Mouse (Mus musculus) activated CD4-positive, CD25-positive, alpha-beta regulatory T cell (primary cell): ENCODE data around the gene Prr29. TPM values are rescaled to one million over a fixed set of nuclear protein-coding genes. Genes with fewer than 3 reads are reported as not detected.

Experiments
- polyA plus RNA-seq, 2 experiments: library from polyadenylated mRNA; unstranded; fragments of 100-300 nt; shearing (Covaris generic); gene quantifications; one replicate each; pipeline ENCODE4 v1.2.1; 2017

Gene Prr29
- polyA plus RNA-seq, result under 1 TPM; 0.27 to 0.42 TPM

GRCm38 (mm10) chr11:106365366-106365765 lies at the start of gene Prr29:
Gene Prr29 (plus strand): TSS chr11:106365472.

DNA sequence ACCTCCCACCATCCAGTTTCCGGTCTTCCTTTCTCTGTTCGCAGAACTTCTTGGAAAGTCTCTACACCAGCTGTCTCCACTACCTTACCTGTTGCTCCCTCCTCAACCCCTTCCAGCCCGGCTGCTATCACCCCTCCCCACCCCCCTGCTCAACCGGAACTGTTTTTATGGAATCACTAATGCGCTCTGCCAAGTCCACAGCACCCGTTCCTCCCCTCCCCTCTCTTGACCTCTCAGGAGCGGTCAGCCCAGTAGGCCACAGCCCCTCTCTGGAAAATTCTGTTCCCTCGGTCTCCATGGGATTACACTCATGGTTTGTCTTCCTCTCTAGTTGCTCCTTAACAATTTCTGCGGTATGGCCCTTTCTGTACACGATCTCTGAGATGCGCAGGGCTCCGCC lies 12.1 kb upstream of the Prr29 start, which contains the start of gene Scn4a:
TSS of gene Scn4a (minus strand) at position 101 of the 400 bp plus-strand sequence.

DNA sequence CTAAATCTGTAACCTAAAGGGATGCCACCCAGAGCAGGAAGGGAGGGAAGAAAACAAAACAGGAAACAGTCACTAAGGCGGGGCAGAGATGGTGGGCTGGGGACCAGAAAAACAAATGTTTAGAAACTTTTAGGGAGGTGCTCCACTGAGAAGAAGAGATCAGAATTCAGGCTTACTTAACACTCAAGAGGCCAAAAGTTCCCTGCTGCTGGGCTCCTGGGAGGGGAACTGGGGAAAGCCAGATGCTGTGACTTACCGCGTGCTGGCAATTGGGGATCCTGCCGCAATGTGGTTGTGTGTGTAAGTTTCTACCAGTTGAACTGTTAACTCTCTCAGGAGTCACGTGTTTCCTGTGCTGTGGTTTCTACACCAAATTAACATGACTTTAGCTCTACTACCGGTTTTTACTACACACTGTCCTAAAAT lies 22.5 kb downstream of the Prr29 start, which contains the start of gene Icam2:
TSS of gene Icam2 (minus strand) at position 285 of the 426 bp plus-strand sequence.

Other genes starting within 250 kb of the Prr29 start
- 1 to 10 TPM; 1.3 to 2.4 TPM for gene Gm10840, start 204.6 kb upstream of the Prr29 start, polyA plus RNA-seq
- gene Limd2, start 204.6 kb upstream of the Prr29 start, polyA plus RNA-seq, result 1,000 to 10,000 TPM; 1,468 to 2,043 TPM
- gene Strada, start 163.3 kb upstream of the Prr29 start, polyA plus RNA-seq, result 10 to 100 TPM; 25.7 to 29.6 TPM
- gene Ccdc47, start 149.1 kb upstream of the Prr29 start, polyA plus RNA-seq, result 10 to 100 TPM; 92.0 to 94.0 TPM
- 10 to 100 TPM; 68.5 to 81.4 TPM for gene Ddx42, start 148.5 kb upstream of the Prr29 start, polyA plus RNA-seq
- gene Ftsj3, start 109.4 kb upstream of the Prr29 start, polyA plus RNA-seq, result 10 to 100 TPM; 41.8 to 72.1 TPM
- gene Psmc5, start 109.3 kb upstream of the Prr29 start, polyA plus RNA-seq, result 100 to 1,000 TPM; 169 to 199 TPM
- gene Smarcd2, start 92.5 kb upstream of the Prr29 start, polyA plus RNA-seq, result 100 to 1,000 TPM; 132 to 161 TPM
- under 1 TPM; 0.05 to 0.17 TPM for gene Tcam1, start 88.8 kb upstream of the Prr29 start, polyA plus RNA-seq
- not detected for gene Gh, start 63.6 kb upstream of the Prr29 start, polyA plus RNA-seq
- 10 to 100 TPM; 32.3 to 47.4 TPM for gene Cd79b, start 50.7 kb upstream of the Prr29 start, polyA plus RNA-seq
- gene Scn4a, start 12.2 kb upstream of the Prr29 start, polyA plus RNA-seq, result under 1 TPM; 0.06 to 0.17 TPM
- gene Icam2, start 22.6 kb downstream of the Prr29 start, polyA plus RNA-seq, result 10 to 100 TPM; 76.8 to 99.6 TPM
- 10 to 100 TPM in 1 of 2 experiments, 1 to 10 TPM in 1; 3.5 to 10.2 TPM for gene Ern1, start 122.4 kb downstream of the Prr29 start, polyA plus RNA-seq
- gene Tex2, start 248.0 kb downstream of the Prr29 start, polyA plus RNA-seq, result 10 to 100 TPM; 17.6 to 28.6 TPM